Mouse (Mus musculus): ENCODE data around the gene Prr5. TPM values are rescaled to one million over a fixed set of nuclear protein-coding genes. Genes with fewer than 3 reads are reported as not detected.

The Prr5 gene
- total and polyA plus RNA-seq, 2 experiments = 2.2 to 9.4 TPM

GRCm38 (mm10) chr15:84701947-84702346, 32.5 kb downstream of the Prr5 start:
- Histone ChIP-seq H3K79me2 (ENCODE audit: control insufficient read depth, insufficient read depth, low read length) (no peaks in the 10 kb centered on the region), H3K36me3 (ENCODE audit: control insufficient read depth, insufficient read depth, low read length) (no peaks in the 10 kb centered on the region), H3K27ac (replicated peaks; ENCODE audit: insufficient read depth, low read depth, low read length) (no peak overlapping the region), H3K4me3 (ENCODE audit: insufficient read depth, low read depth, low read length) (no peak overlapping the region), H3K9ac (ENCODE audit: low read depth, low read length) (no peak overlapping the region), H3K4me1 (ENCODE audit: control insufficient read depth, insufficient read depth, low read length) (peaks cover under 1% of the 10 kb centered on the region), H3K27me3 (ENCODE audit: control insufficient read depth, insufficient read depth, low read length) (no peaks in the 10 kb centered on the region)
- peak; percentile 54 for DNase-seq (ENCODE audit: extremely low read depth, low read depth, low spot score)
- peak; percentile 65 for TF ChIP-seq CTCF (IDR thresholded peaks at IDR 0.05; ENCODE audit: low read depth, low read length)
- TF ChIP-seq POLR2A (IDR thresholded peaks at IDR 0.05; ENCODE audit: extremely low read depth, insufficient read depth, low read length) = no peak
- 23% methylated on average over 4 of the region's 4 CpGs for WGBS

GRCm38 (mm10) chr15:84702391-84703345, 33.2 kb downstream of the Prr5 start:
- no peak for TF ChIP-seq POLR2A (IDR thresholded peaks at IDR 0.05; ENCODE audit: extremely low read depth, insufficient read depth, low read length)
- no peak for TF ChIP-seq CTCF (IDR thresholded peaks at IDR 0.05; ENCODE audit: low read depth, low read length)
- H3K79me2 ChIP-seq (ENCODE audit: control insufficient read depth, insufficient read depth, low read length) = no peaks in the 10 kb centered on the region
- no peak for DNase-seq (ENCODE audit: extremely low read depth, low read depth, low spot score)
- no peak overlapping the region for H3K4me3 ChIP-seq (ENCODE audit: insufficient read depth, low read depth, low read length)
- H3K27me3 ChIP-seq (ENCODE audit: control insufficient read depth, insufficient read depth, low read length) = no peaks in the 10 kb centered on the region
- peaks cover 6% of the 10 kb centered on the region for H3K4me1 ChIP-seq (ENCODE audit: control insufficient read depth, insufficient read depth, low read length)
- no peak overlapping the region for H3K9ac ChIP-seq (ENCODE audit: low read depth, low read length)
- H3K36me3 ChIP-seq (ENCODE audit: control insufficient read depth, insufficient read depth, low read length) = no peaks in the 10 kb centered on the region
- 92% methylated on average over 29 of the region's 29 CpGs for WGBS
- no peak overlapping the region for H3K27ac ChIP-seq (replicated peaks; ENCODE audit: insufficient read depth, low read depth, low read length)

- Histone ChIP-seq H3K9ac (ENCODE audit: low read depth, low read length) (no peak overlapping the region), H3K4me1 (ENCODE audit: control insufficient read depth, insufficient read depth, low read length) (peaks cover 6% of the 10 kb centered on the region), H3K79me2 (ENCODE audit: control insufficient read depth, insufficient read depth, low read length) (no peaks in the 10 kb centered on the region), H3K4me3 (ENCODE audit: insufficient read depth, low read depth, low read length) (no peak overlapping the region), H3K27ac (replicated peaks; ENCODE audit: insufficient read depth, low read depth, low read length) (no peak overlapping the region), H3K36me3 (ENCODE audit: control insufficient read depth, insufficient read depth, low read length) (no peaks in the 10 kb centered on the region), H3K27me3 (ENCODE audit: control insufficient read depth, insufficient read depth, low read length) (no peaks in the 10 kb centered on the region)
- no peak for TF ChIP-seq POLR2A (IDR thresholded peaks at IDR 0.05; ENCODE audit: extremely low read depth, insufficient read depth, low read length)
- no peak for TF ChIP-seq CTCF (IDR thresholded peaks at IDR 0.05; ENCODE audit: low read depth, low read length)
- WGBS = 89% methylated on average over 7 of the region's 7 CpGs
- no peak for DNase-seq (ENCODE audit: extremely low read depth, low read depth, low spot score)
Observed at GRCm38 (mm10) chr15:84703992-84704391, 34.6 kb downstream of the Prr5 start.

- Histone ChIP-seq H3K9ac (ENCODE audit: low read depth, low read length) (no peak overlapping the region), H3K4me1 (ENCODE audit: control insufficient read depth, insufficient read depth, low read length) (peaks cover 6% of the 10 kb centered on the region), H3K27ac (replicated peaks; ENCODE audit: insufficient read depth, low read depth, low read length) (no peak overlapping the region), H3K36me3 (ENCODE audit: control insufficient read depth, insufficient read depth, low read length) (no peaks in the 10 kb centered on the region), H3K79me2 (ENCODE audit: control insufficient read depth, insufficient read depth, low read length) (no peaks in the 10 kb centered on the region), H3K4me3 (ENCODE audit: insufficient read depth, low read depth, low read length) (no peak overlapping the region), H3K27me3 (ENCODE audit: control insufficient read depth, insufficient read depth, low read length) (no peaks in the 10 kb centered on the region)
- TF ChIP-seq CTCF (IDR thresholded peaks at IDR 0.05; ENCODE audit: low read depth, low read length) (no peak), POLR2A (IDR thresholded peaks at IDR 0.05; ENCODE audit: extremely low read depth, insufficient read depth, low read length) (no peak)
- DNase-seq (ENCODE audit: extremely low read depth, low read depth, low spot score) = no peak
- 90% methylated on average over 6 of the region's 6 CpGs for WGBS
Observed at GRCm38 (mm10) chr15:84705351-84705901, 36.0 kb downstream of the Prr5 start.

- no peak for TF ChIP-seq CTCF (IDR thresholded peaks at IDR 0.05; ENCODE audit: low read depth, low read length)
- Histone ChIP-seq H3K4me1 (ENCODE audit: control insufficient read depth, insufficient read depth, low read length) (peaks cover 6% of the 10 kb centered on the region), H3K27me3 (ENCODE audit: control insufficient read depth, insufficient read depth, low read length) (no peaks in the 10 kb centered on the region), H3K27ac (replicated peaks; ENCODE audit: insufficient read depth, low read depth, low read length) (no peak overlapping the region), H3K36me3 (ENCODE audit: control insufficient read depth, insufficient read depth, low read length) (no peaks in the 10 kb centered on the region), H3K79me2 (ENCODE audit: control insufficient read depth, insufficient read depth, low read length) (no peaks in the 10 kb centered on the region), H3K4me3 (ENCODE audit: insufficient read depth, low read depth, low read length) (no peak overlapping the region), H3K9ac (ENCODE audit: low read depth, low read length) (no peak overlapping the region)
- WGBS = 52% methylated on average over 6 of the region's 6 CpGs
- peak; percentile 15 for DNase-seq (ENCODE audit: extremely low read depth, low read depth, low spot score)
Observed at GRCm38 (mm10) chr15:84706983-84707619, 37.7 kb downstream of the Prr5 start.

Measured in liver, adult 2 months (tissue).